Mouse (Mus musculus): ENCODE results near the gene Hydin.

- TF ChIP-seq POLR2A (IDR thresholded peaks at IDR 0.05; ENCODE audit: borderline replicate concordance, extremely low read depth, insufficient read depth, insufficient read length, poor library complexity, severe bottlenecking) (no peak), CTCF (IDR thresholded peaks at IDR 0.05; ENCODE audit: borderline replicate concordance, extremely low read depth, insufficient read depth, insufficient read length) (no peak)
These were observed 135.5 kb downstream of the Hydin start for GRCm38 (mm10) chr8:110402311-110402710.

Measured in brain, embryonic 14.5 days (tissue).